Mouse (Mus musculus) skeletal muscle tissue, adult 2 months (tissue): ENCODE results near the gene Mapkap1.

Source experiments
- DNase-seq: peaks from one replicate; pipeline ENCODE4 v3.0.0-alpha.2; 2012; ENCODE audit warnings: low read depth, low spot score

The Mapkap1 gene

GRCm38 (mm10) chr2:34630445-34630844 lies 223.9 kb downstream of the Mapkap1 start:
- no peak for DNase-seq

DNA sequence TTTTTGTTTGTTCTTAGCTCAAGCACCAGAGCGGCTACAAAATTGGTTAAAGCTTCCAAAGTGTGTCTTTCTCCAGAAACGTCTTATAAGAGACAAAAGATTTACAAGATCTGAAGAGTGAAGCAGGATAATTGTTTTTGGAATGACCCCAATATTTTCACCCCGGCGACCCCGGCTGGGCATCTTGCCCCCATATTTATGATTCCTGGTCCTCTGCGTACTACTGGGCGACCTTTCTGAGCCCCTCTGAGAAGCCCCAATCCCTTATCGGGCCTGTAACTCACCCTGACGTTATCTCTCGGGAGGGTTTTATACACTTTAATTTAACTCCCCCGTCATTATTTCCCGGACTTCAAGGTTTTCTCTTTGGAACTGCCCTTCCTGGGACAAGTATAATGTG lies 225.5 kb downstream of the Mapkap1 start:
- DNase-seq = no peak

DNA sequence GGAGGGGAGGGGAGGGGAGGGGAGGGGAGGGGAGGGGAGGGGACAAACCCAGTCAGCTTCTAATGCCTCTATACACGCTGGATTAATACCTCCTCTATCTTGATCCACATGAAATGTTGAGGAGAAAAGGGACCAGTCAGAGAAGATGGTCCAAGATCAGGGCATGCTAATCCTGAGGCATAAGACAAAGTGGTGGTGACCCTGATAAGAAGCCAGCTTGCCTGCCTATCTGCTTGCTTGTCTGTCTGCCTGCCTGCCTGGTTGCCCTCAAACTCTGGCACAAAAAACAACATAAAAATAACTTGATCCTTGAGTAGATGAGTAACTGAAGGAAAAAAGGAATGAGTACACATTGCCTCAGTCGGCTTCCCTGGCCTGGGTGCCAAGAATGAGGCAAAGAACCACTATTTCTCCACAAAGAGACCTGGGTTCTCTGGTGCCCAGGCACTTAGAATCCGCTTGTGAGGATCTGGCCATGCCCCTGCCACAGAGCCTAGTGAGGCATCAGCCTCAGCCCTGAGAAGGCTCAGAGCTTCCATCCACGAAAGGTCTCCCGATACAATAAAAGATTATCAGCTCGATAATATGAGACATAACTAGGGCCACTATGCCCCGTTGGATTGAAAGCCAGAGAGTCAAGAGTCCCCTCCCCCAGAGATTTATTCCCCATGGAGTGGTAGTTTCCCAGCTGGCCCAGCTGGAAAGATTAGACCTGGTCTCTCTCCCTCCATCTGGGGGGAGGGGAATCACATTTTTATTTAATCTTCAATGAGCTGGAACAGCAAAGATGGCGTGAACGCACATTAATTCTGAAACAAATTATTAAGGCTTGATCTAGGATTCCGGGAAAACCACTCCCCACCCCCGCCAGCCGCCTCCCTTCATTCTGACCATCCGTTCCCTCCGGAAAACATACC lies 228.9 kb downstream of the Mapkap1 start:
- DNase-seq = no peak

GRCm38 (mm10) chr2:34638955-34639650 lies 232.5 kb downstream of the Mapkap1 start:
- peak; percentile 51 for DNase-seq

DNA sequence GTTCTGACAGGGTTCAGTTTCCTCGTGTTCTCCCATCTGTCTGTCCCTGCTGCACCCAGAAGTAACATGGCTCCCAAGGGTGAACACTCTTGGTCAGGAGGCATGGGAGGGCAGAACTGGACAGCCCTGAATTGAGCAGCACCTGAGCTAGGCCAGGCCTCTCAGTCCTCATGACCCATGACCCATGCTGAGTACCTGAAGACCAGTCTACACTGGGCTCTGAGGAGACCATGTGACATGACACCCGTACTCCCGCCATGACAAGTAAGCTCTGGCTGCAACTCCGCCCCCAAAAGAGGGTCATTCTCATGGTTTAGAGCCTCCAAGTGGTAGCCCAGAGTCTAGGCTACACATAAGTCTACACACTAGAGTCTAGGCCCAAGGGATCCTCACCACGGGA lies 233.2 kb downstream of the Mapkap1 start:
- no peak for DNase-seq

GRCm38 (mm10) chr2:34642351-34642750 lies 235.8 kb downstream of the Mapkap1 start:
- no peak for DNase-seq

- DNase-seq = no peak
Measured at GRCm38 (mm10) chr2:34644571-34645526, 238.3 kb downstream of the Mapkap1 start.

- peak; percentile 36 for DNase-seq
Measured at GRCm38 (mm10) chr2:34645851-34646540, 239.4 kb downstream of the Mapkap1 start.

DNA sequence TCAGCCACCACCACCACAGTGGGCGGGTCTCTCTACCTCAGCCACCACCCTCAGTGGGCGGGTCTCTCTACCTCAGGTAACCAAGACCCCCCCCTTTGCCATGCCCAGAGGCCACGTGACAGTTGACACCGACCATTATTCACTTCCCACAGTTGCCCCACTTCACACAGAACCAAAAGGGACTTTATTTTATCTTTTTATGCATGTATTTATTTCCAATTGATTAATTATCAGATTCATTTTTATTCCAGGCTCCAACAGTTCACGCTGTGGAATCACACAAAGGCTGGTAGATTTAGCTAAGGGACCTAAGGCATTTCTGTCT lies 239.9 kb downstream of the Mapkap1 start:
- DNase-seq = no peak

GRCm38 (mm10) chr2:34647410-34647809 lies 240.8 kb downstream of the Mapkap1 start:
- no peak for DNase-seq

GRCm38 (mm10) chr2:34667820-34668219 lies 261.2 kb downstream of the Mapkap1 start:
- no peak for DNase-seq

DNA sequence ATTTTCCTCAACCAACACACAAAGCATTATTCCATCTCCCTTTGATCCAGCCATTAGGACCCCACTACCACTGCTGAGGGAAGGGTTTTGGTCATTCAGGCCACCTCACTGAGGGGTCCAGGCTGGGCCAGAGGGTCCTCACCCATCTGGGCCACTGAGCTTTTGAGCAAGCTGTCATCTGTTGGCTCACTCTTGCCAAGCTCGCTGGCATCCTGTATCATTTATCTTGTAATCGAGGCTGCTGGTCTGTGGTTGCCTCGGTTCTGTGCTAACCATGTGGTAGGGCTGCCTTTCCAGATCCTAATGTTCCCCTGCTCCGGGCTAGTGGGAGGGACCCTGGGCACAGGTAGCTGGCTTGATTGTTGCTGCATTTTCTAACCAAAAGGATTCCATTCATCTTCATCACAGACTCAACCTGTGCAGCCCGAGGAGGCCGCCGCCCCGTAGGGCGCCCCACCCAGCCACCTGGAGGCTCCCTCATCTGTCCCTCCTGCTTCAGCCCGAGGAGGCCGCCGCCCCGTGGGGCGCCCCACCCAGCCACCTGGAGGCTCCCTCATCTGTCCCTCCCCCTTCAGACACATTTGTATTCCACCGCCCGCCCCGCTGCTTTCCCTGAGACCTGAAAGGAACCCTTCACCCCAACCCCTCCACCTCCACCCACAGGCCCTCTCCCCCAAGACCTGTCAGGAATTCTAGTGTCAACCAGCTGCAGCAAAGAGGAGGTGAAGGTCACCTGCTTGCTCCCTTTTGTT lies 262.0 kb downstream of the Mapkap1 start:
- no peak for DNase-seq

DNA sequence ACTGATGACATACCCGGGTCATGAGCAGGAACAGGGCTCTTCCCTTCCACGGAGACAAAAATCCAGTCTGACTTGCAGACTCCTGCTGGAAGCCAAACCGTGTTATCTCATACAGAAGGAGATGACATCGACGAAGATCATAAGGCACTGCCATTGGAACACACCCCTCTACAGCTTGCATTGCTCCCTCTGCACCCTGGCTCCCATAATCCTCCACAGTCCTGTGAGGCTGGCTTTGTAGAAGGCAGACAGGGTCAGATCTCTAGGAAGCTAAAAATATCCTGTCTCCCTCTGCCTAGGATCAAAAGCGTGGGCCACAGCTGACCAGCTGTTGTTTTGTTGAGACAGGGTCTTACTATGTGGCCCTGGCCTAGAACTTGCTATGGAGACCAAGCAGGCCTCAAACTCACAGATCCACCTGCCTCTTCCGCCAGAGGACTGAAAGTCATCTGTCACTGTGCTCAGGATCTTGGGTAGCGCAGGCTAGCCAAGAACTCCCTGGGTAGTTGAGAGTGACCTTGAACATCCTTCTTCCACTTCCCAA lies 262.7 kb downstream of the Mapkap1 start:
- no peak for DNase-seq

GRCm38 (mm10) chr2:34670470-34670869 lies 263.9 kb downstream of the Mapkap1 start:
- DNase-seq = no peak

DNA sequence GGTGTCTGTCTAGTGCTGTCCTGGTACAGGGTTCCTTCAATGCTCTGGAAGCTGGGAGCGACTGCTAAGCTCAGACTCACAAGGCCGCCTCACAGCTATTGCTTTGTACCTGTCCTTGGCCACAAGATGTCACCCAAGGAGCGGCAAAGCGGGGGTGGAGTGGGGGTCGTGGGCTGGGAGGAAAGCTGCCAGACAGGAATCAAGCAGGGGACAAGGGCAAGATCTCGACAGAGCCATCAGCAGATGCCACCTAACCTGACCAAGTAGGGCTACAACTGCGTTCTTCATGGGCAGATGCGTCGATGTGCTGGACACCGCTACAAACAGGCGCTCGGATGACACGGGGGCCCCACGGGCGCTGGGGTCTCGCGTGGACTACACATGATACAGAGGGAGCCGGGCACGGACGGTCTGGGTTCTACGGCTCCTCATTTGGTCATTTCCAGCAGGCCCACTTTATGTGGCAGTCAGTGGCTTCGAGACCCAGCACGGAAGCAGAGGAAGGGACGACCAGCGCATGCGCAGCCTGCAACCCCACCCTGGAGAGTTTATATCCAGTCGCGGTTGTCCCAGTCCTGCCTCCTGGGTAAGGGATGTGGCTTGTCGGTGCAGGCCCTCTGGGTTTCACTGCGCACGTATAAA lies 264.9 kb downstream of the Mapkap1 start:
- DNase-seq = peak; percentile 48

DNA sequence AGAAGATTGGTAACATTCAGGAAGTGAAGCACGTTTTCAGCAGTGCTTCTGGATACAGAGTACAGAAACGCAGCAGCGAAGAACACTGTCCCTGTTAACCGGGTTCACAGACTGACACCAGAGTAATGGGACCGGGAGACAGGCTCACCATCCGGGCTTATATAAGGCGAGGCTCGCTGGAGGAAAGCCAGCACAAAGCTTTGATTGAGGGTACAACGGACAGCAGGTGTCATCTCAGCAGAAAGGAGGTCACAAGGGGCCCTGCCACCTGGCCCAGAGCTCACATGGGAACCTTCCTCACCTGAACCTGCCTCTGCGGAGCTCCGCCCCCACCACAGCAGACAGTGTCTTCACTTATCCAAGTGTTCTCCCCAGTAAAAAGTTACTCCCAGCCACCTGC lies 267.3 kb downstream of the Mapkap1 start:
- no peak for DNase-seq
